Mouse (Mus musculus): ENCODE data around the gene Gmppb. TPM values are rescaled to one million over a fixed set of nuclear protein-coding genes. Genes with fewer than 3 reads are reported as not detected.

Gmppb gene
- total RNA-seq, 2 experiments from 2014 or later = 3.3 to 6.3 TPM

GRCm38 (mm10) chr9:108093586-108093985, 44.5 kb downstream of the Gmppb start:
- DNase-seq = no peak
- intact Hi-C loops (cut with DNase I) = loop anchor here (10.0 kb wide), 1 partner anchor 321 kb away; no protein-coding TSS in a partner anchor
- Histone ChIP-seq H3K4me3 (peak overlapping the region; percentile 96), H3K27ac (peak overlapping the region; percentile 92)
- TF ChIP-seq CTCF (IDR thresholded peaks at IDR 0.05) = no peak

- intact Hi-C loops (cut with DNase I) = loop anchor here (2.0 to 10.0 kb wide), 2 partner anchors 106 to 320 kb away; no protein-coding TSS in a partner anchor
- H3K27ac ChIP-seq = peak within 1 kb of the TSS; percentile 92
- peak; percentile 97 for DNase-seq
- TF ChIP-seq CTCF (IDR thresholded peaks at IDR 0.05) = peak; percentile 20; the same call in 1 of the 2 replicates
- H3K4me3 ChIP-seq = peak within 1 kb of the TSS; percentile 96
Observed at GRCm38 (mm10) chr9:108094184-108094941, 45.3 kb downstream of the Gmppb start, which contains the start of gene Apeh. TSS of gene Apeh (minus strand) at chr9:108094606.

- no peak for TF ChIP-seq CTCF (IDR thresholded peaks at IDR 0.05)
- intact Hi-C loops (cut with DNase I) = loop anchor here (1.0 to 10.0 kb wide), 4 partner anchors 42 to 320 kb away; no protein-coding TSS in a partner anchor
- H3K4me3 ChIP-seq = peak overlapping the region; percentile 96
- peak overlapping the region; percentile 92 for H3K27ac ChIP-seq
- DNase-seq = no peak
Observed at GRCm38 (mm10) chr9:108094998-108095411, 46.0 kb downstream of the Gmppb start.

GRCm38 (mm10) chr9:108095518-108095917, 46.5 kb downstream of the Gmppb start:
- peak overlapping the region; percentile 92 for H3K27ac ChIP-seq

GRCm38 (mm10) chr9:108095949-108096712, 47.1 kb downstream of the Gmppb start:
- no peak for DNase-seq
- intact Hi-C loops (cut with DNase I) = loop anchor here (1.0 to 10.0 kb wide), 4 partner anchors 41 to 319 kb away; no protein-coding TSS in a partner anchor
- Histone ChIP-seq H3K27ac (peak overlapping the region; percentile 13; the same call in 1 of the 2 replicates), H3K4me3 (no peak overlapping the region)
- TF ChIP-seq CTCF (IDR thresholded peaks at IDR 0.05) = no peak

More at GRCm38 (mm10) chr9:108095518-108095917, 46.5 kb downstream of the Gmppb start:
- intact Hi-C loops (cut with DNase I) = loop anchor here (1.0 to 10.0 kb wide), 4 partner anchors 42 to 319 kb away; no protein-coding TSS in a partner anchor
- peak; percentile 75 for TF ChIP-seq CTCF (IDR thresholded peaks at IDR 0.05)
- peak; percentile 72 for DNase-seq
- peak overlapping the region; percentile 96 for H3K4me3 ChIP-seq

- H3K4me3 ChIP-seq = no peak overlapping the region
- intact Hi-C loops (cut with DNase I) = loop anchor here (5.0 to 10.0 kb wide), 2 partner anchors 38 to 315 kb away; no protein-coding TSS in a partner anchor
- no peak for DNase-seq
- TF ChIP-seq CTCF (IDR thresholded peaks at IDR 0.05) = no peak
- no peak overlapping the region for H3K27ac ChIP-seq
Observed at GRCm38 (mm10) chr9:108099619-108100018, 50.6 kb downstream of the Gmppb start.

Small RNA genes lying within 50 kb of the gene (microRNA-seq; reads per million reads assigned to microRNA genes)
- gene Mir7088 = not detected

Other genes with a start within 250 kb of the Gmppb start
- 10 to 100 TPM; 22.0 to 22.7 TPM for gene Rbm6, start 176.0 kb upstream of the Gmppb start, total RNA-seq (2021)
- gene Mon1a, start 161.1 kb upstream of the Gmppb start, total RNA-seq (2021) = 10 to 100 TPM in 1 of 2 experiments, 1 to 10 TPM in 1; 9.6 to 11.3 TPM
- gene Mst1r, start 142.4 kb upstream of the Gmppb start, total RNA-seq (2021) = under 1 TPM; 0.54 to 0.81 TPM
- not detected for gene Actl11, start 120.8 kb upstream of the Gmppb start, total RNA-seq (2021)
- gene Camkv, start 113.6 kb upstream of the Gmppb start, total RNA-seq (2021) = under 1 TPM in 1 of 2 experiments, not detected in 1; 0.22 TPM
- gene Traip, start 99.1 kb upstream of the Gmppb start, total RNA-seq (2021) = under 1 TPM; 0.25 to 0.43 TPM
- 1 to 10 TPM; 2.3 to 3.1 TPM for gene Uba7, start 73.7 kb upstream of the Gmppb start, total RNA-seq (2021)
- not detected for gene Gm20661, start 66.2 kb upstream of the Gmppb start, total RNA-seq (2021)
- gene Inka1, start 63.4 kb upstream of the Gmppb start, total RNA-seq (2021) = 1 to 10 TPM; 1.1 to 3.2 TPM
- under 1 TPM in 1 of 2 experiments, not detected in 1; 0.42 TPM for gene Cdhr4, start 56.7 kb upstream of the Gmppb start, total RNA-seq (2021)
- gene Gm20662, start 52.9 kb upstream of the Gmppb start, total RNA-seq (2021) = not detected
- gene Ip6k1, start 46.7 kb upstream of the Gmppb start, total RNA-seq (2021) = 10 to 100 TPM; 26.2 to 30.5 TPM
- 1 to 10 TPM; 1.5 to 3.1 TPM for gene Amigo3, start 3.9 kb downstream of the Gmppb start, total RNA-seq (2021)
- gene Mst1, start 31.2 kb downstream of the Gmppb start, total RNA-seq (2021) = not detected
- gene Rnf123, start 34.1 kb downstream of the Gmppb start, total RNA-seq (2021) = 100 to 1,000 TPM; 128 to 157 TPM
- 10 to 100 TPM; 30.6 to 33.4 TPM for gene Apeh, start 45.4 kb downstream of the Gmppb start, total RNA-seq (2021)
- gene Bsn, start 141.1 kb downstream of the Gmppb start, total RNA-seq (2021) = under 1 TPM in 1 of 2 experiments, not detected in 1; 0.03 TPM
- 100 to 1,000 TPM; 170 to 229 TPM for gene Dag1, start 214.7 kb downstream of the Gmppb start, total RNA-seq (2021)
- gene Nicn1, start 241.2 kb downstream of the Gmppb start, total RNA-seq (2021) = 10 to 100 TPM in 1 of 2 experiments, 1 to 10 TPM in 1; 9.3 to 11.9 TPM
- gene Amt, start 247.6 kb downstream of the Gmppb start, total RNA-seq (2021) = 1 to 10 TPM; 1.0 to 1.4 TPM

All from gastrocnemius, adult 2 months (tissue).